In genomic region chr6:48504241-48504854, GRCm38 (mm10) we compare ENCODE assay signal across 8 mouse cellular contexts. TPM values are rescaled to one million over a fixed set of nuclear protein-coding genes. Genes with fewer than 3 reads are reported as not detected.
DNase-seq lines count a peak whose midpoint lies in the region; ATAC-seq and TF ChIP-seq lines count a peak whose summit lies in the region.

No protein-coding gene starts in this region.

- H3K4me3 ChIP-seq in heart, embryonic 12.5 days = peak overlapping the region; percentile 71
- H3K4me3 ChIP-seq in kidney, embryonic 16.5 days (ENCODE audit: low read length) = peak overlapping the region; percentile 84

- peak; percentile 52 to 54 for DNase-seq in B cell, adult 2 months
- DNase-seq in brain, embryonic 14.5 days (ENCODE audit: low read depth) = peak; percentile 94
- DNase-seq in fat pad, adult 2 months (ENCODE audit: extremely low read depth, low read depth, low spot score) = peak; percentile 26
- peak; percentile 67 for DNase-seq in liver
- DNase-seq in splenic B cell, adult 2 months (ENCODE audit: low read depth, low spot score) = peak; percentile 62

- peak; percentile 53; the same call in 1 of the 2 replicates for TF ChIP-seq POLR2A in brain, embryonic 14.5 days (IDR thresholded peaks at IDR 0.05; ENCODE audit: borderline replicate concordance, extremely low read depth, insufficient read depth, insufficient read length, poor library complexity, severe bottlenecking)

- H3K27ac ChIP-seq in heart, embryonic 12.5 days (ENCODE audit: poor library complexity, severe bottlenecking) = peak overlapping the region; percentile 37; the same call in 1 of the 2 replicates
- peak overlapping the region; percentile 80 for H3K27ac ChIP-seq in kidney, embryonic 16.5 days (ENCODE audit: low read length)

- peak overlapping the region; percentile 93 for H3K4me2 ChIP-seq in heart, embryonic 12.5 days
- H3K4me2 ChIP-seq in kidney, embryonic 16.5 days (replicated peaks; ENCODE audit: low read depth, low read length) = peak overlapping the region; percentile 93

- H3K36me3 ChIP-seq in heart, embryonic 12.5 days = no peaks in the 10 kb centered on the region
- peaks cover 4% of the 10 kb centered on the region; the same call in 1 of the 2 replicates for H3K36me3 ChIP-seq in kidney, embryonic 16.5 days (ENCODE audit: insufficient read depth, low read length)
- no peaks in the 10 kb centered on the region; the same call in 1 of the 2 replicates for H3K36me3 ChIP-seq in splenic B cell, adult 2 months (ENCODE audit: control insufficient read depth, insufficient read depth, low read length, poor library complexity, severe bottlenecking)

- no peaks in the 10 kb centered on the region for H3K9me3 ChIP-seq in heart, embryonic 12.5 days (replicated peaks)
- no peaks in the 10 kb centered on the region for H3K9me3 ChIP-seq in kidney, embryonic 16.5 days (ENCODE audit: low read length)

- peak; percentile 93 for ATAC-seq in heart, embryonic 12.5 days (ENCODE audit: insufficient number of reproducible peaks, low FRiP score)
- peak; percentile 97 for ATAC-seq in kidney, embryonic 16.5 days (ENCODE audit: low FRiP score, low TSS enrichment)
- peak; percentile 93 for ATAC-seq in monocyte, adult 5-6 weeks (replicated peaks; ENCODE audit: insufficient number of reproducible peaks, low FRiP score, low TSS enrichment, poor library complexity, severe bottlenecking)

- no peaks in the 10 kb centered on the region for H3K27me3 ChIP-seq in heart, embryonic 12.5 days (replicated peaks)
- H3K27me3 ChIP-seq in kidney, embryonic 16.5 days (ENCODE audit: insufficient read depth, low read length) = no peaks in the 10 kb centered on the region
- H3K27me3 ChIP-seq in splenic B cell, adult 2 months (ENCODE audit: control insufficient read depth, insufficient read depth, low read length, poor library complexity, severe bottlenecking) = no peaks in the 10 kb centered on the region

- TF ChIP-seq CTCF in brain, embryonic 14.5 days (IDR thresholded peaks at IDR 0.05; ENCODE audit: borderline replicate concordance, extremely low read depth, insufficient read depth, insufficient read length) = peak; percentile 19; the same call in 1 of the 2 replicates

- H3K9ac ChIP-seq in heart, embryonic 12.5 days = peak overlapping the region; percentile 76
- peak overlapping the region; percentile 83 for H3K9ac ChIP-seq in kidney, embryonic 16.5 days (replicated peaks; ENCODE audit: low read length)

- peaks cover 5% of the 10 kb centered on the region for H3K4me1 ChIP-seq in heart, embryonic 12.5 days (replicated peaks)
- H3K4me1 ChIP-seq in kidney, embryonic 16.5 days (ENCODE audit: insufficient read depth, low read length) = peaks cover 6% of the 10 kb centered on the region

- under 1% methylated on average over 26 of the region's 26 CpGs for WGBS in heart, embryonic 12.5 days
- under 1% methylated on average over 26 of the region's 26 CpGs for WGBS in kidney, embryonic 16.5 days

RNA-seq across cellular contexts. Expression of gene Atp6v0e2, which starts 33.1 kb away (rescaled TPM):
- 220 and 228 TPM in 2 replicates for polyA plus RNA-seq in brain, embryonic 14.5 days (2012; rRNA removed)
- polyA plus RNA-seq in heart, embryonic 12.5 days (2016; fragmentation: Nextera tagmentation; extraction: Ambion mirVana) = 20.4 and 20.5 TPM in 2 replicates
- 32.7 and 33.8 TPM in 2 replicates for polyA plus RNA-seq in kidney, embryonic 16.5 days (2015; fragmentation: Nextera tagmentation; extraction: Ambion mirVana)
- 1.8 TPM in 1 of 3 replicates, not detected in the others for total RNA-seq in monocyte, adult 5-6 weeks (2017)

RNA-seq across cellular contexts. Expression of gene Lrrc61, which starts 50.2 kb away (rescaled TPM):
- polyA plus RNA-seq in brain, embryonic 14.5 days (2012; rRNA removed) = 31.3 and 35.6 TPM in 2 replicates
- 8.6 and 9.1 TPM in 2 replicates for polyA plus RNA-seq in heart, embryonic 12.5 days (2016; fragmentation: Nextera tagmentation; extraction: Ambion mirVana)
- polyA plus RNA-seq in kidney, embryonic 16.5 days (2015; fragmentation: Nextera tagmentation; extraction: Ambion mirVana) = 14.3 and 14.5 TPM in 2 replicates
- 11.2 to 24.6 TPM (median 14.3 TPM) in 3 replicates for total RNA-seq in monocyte, adult 5-6 weeks (2017)

RNA-seq across cellular contexts. Expression of gene Sspo, which starts 56.3 kb away (rescaled TPM):
- polyA plus RNA-seq in brain, embryonic 14.5 days (2012; rRNA removed) = 1.3 and 1.7 TPM in 2 replicates
- 0.61 and 0.64 TPM in 2 replicates for polyA plus RNA-seq in heart, embryonic 12.5 days (2016; fragmentation: Nextera tagmentation; extraction: Ambion mirVana)
- polyA plus RNA-seq in kidney, embryonic 16.5 days (2015; fragmentation: Nextera tagmentation; extraction: Ambion mirVana) = 0.36 and 0.97 TPM in 2 replicates
- total RNA-seq in monocyte, adult 5-6 weeks (2017) = 0.10 to 2.7 TPM (median 0.39 TPM) in 3 replicates

RNA-seq across cellular contexts. Expression of gene Zfp467, which starts 58.7 kb away (rescaled TPM):
- 33.5 and 37.0 TPM in 2 replicates for polyA plus RNA-seq in brain, embryonic 14.5 days (2012; rRNA removed)
- polyA plus RNA-seq in heart, embryonic 12.5 days (2016; fragmentation: Nextera tagmentation; extraction: Ambion mirVana) = 17.1 and 20.4 TPM in 2 replicates
- polyA plus RNA-seq in kidney, embryonic 16.5 days (2015; fragmentation: Nextera tagmentation; extraction: Ambion mirVana) = 32.0 and 33.9 TPM in 2 replicates
- 5.4 to 17.3 TPM (median 17.0 TPM) in 3 replicates for total RNA-seq in monocyte, adult 5-6 weeks (2017)

Comparison
In these comparisons a context has a peak if more than half of its experiments do, and no peak if none do; other contexts are left out.
1. Peak in every context shown above with its lines: DNase-seq, ATAC-seq, H3K4me3 ChIP-seq and H3K27ac ChIP-seq.
2. DNase-seq: peak in every context shown above with its lines; median percentile 94 in brain, embryonic 14.5 days; 67 in liver; 62 in splenic B cell, adult 2 months; 53 in B cell, adult 2 months; 26 in fat pad, adult 2 months.